Mouse (Mus musculus) left cerebral cortex, postnatal 4 days (tissue): ENCODE results near the gene Ndufs8. TPM values are rescaled to one million over a fixed set of nuclear protein-coding genes. Genes with fewer than 3 reads are reported as not detected.

ENCODE experiments used
- DNase-seq: peaks from one replicate; pipeline ENCODE4 v3.0.0-alpha.2; 2022
- intact Hi-C: fragments of 180-260 bp; cut with DNase I; formaldehyde crosslinking; loops from one replicate; pipeline ENCODE4 v1.15.1; 2025
- total RNA-seq, 2 experiments: library from RNA; stranded (reverse); gene quantifications; 2 replicates each; pipeline ENCODE4 v1.2.3; 2021

Ndufs8 gene
- total RNA-seq, 2 experiments from 2014 or later: 94.0 to 102 TPM

DNA sequence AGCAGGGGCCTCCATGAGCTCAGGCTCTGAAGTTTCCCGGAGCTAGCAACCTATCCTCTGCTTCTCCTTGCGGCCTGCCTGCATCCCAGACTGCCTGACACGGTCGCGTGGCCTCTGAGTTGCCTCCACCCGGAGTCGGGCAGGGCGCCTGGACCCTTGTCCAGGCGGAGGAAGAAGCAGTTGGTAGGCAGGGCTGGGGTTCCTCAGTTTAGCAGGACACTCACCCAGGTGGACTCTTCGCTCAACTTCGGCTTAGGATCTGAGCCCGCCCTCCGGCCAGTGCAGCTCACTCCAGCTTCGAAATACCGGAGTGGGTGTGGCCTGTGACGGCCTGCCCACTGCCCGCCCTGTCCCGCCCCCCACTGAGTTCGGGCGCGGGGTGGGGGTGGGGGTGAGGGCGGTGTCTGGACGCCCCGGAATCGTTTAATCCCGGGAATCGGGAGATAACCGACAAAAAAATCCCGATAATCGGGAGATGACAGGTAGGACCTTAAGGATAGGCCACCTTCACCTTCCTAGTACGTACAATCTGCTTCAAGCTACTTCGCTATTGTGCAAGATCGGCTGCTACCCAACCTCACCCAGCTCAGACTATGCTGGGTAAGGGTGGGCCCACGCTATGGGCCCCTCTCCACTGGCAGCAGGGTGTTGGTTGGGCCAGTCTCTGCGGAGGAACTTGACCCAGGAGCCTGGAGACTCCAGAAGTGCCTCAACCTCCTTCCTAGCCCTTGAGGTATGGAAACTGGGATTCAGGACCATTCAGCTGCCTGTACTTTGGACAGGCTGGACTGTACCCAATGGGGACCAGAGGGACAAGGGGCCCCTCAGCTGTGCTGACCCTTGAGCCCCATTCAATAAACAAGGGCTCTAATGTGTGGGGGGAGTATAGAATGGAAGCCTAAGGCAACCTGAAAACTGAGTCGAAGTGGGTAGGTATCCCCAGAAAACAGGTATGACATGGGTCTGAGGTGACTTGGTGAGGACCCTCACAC lies 5.5 kb downstream of the Ndufs8 start, which contains the start of gene Tcirg1:
Tcirg1 (minus strand) TSS at position 339 of the 992 bp plus-strand sequence.
- intact Hi-C loops: no loop called here
- peak; percentile 57 for DNase-seq

DNA sequence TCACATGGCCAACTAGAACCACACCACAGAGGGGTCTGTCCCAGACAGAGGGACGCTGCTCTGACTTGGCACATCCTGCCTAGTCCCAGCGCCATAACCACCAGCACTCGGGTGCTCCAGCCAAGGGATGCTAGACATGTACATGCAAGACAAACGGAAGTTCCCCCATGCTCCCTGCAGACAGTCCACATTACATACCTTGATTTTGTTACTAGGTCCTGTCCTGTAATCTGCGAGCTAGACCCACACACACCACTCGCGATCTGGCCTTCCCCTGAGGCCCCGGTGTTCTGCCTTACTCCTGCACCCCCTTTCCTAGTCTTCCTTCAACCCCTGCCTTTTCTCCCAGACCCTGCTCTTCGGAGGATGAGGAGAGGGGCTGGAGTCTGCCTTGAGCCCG lies 6.2 kb downstream of the Ndufs8 start:
- DNase-seq: no peak

DNA sequence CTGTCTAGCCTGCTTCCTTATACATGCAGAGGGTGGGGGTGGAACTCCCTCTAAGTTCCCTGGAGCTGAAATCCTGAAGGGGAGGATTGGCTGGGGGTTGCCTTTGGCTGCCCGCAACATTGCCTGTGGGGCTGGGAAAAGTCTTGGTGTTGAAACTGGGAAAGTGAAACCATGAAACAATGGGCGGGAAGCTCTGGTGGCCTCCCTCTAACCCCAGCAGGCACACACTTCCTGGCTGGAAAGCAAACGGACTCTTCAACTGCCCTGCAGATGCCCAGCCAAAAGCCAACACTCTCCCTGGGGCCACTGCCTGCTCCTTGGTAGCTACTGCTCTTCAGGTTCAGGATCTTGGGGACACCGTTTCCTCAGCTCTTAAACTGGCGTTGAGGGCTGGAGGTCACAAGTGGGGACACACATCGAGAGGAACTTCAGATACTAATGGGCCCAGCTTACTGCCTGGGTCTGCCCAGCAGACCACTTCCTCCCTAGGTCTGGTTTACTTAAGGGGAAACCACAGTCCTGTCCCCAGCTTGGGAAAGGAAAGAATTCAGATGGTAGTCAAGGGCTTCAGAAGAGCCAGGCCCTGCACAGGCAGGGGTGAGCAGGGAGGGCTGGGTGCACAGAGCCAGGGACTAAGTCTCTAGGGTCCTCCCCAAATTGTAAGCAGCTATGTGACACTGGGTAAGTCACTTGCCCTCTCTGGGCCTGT lies 7.2 kb downstream of the Ndufs8 start:
- no peak for DNase-seq
- intact Hi-C loops: no loop called here

More for the DNA sequence above, 6.2 kb downstream of the Ndufs8 start:
- intact Hi-C loops: no loop called here

DNA sequence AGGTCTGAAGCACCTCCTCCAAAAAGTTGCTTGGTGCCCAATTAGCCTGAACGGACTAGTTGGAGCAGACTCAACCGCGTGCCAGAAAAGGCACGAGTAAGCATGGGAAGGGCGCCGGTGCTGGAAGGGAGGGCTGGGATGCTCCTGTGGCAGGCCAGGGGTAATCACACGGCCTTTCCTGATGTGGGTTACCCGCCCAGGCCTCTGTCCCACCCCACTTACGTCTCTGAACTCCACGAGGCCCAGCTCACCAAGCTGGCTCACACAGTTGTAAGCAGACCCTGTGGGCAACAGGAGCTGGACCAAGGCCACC lies 8.3 kb downstream of the Ndufs8 start:
- intact Hi-C loops: no loop called here
- no peak for DNase-seq

DNA sequence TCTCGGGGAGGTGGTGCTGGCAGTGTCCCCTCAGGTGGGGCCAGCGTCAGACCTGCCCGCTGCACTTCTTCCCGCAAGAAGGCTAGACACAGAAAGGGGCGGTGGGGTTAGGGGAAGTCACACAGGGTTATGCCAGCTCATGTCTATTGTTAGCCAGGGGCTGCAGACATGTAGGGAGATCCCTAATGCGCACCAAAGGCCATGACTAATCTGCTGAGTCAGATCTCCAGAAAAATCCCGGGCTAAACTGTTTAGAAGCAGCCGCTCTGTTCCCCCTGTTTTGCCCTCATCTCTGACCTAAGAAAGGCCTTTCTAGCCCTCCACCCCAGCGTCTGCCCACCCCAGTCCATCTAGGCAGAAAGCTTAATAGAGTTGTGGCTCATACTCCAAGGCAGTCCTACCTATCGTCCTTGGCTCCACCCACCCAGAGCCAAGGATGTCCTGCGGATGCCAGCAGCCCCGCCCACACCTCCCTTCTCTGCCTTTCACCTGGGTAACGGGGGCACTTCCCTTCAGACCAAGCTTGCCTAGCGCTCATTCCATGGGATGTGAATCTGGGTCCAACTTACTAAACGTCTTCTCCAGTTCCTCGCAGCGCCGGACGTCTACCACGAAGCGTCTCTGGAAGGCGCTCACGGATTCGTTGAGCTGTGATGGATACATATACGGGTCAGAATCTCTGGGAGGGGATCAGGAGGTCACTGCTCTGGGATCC lies 8.8 kb downstream of the Ndufs8 start:
- DNase-seq: no peak
- intact Hi-C loops: no loop called here

DNA sequence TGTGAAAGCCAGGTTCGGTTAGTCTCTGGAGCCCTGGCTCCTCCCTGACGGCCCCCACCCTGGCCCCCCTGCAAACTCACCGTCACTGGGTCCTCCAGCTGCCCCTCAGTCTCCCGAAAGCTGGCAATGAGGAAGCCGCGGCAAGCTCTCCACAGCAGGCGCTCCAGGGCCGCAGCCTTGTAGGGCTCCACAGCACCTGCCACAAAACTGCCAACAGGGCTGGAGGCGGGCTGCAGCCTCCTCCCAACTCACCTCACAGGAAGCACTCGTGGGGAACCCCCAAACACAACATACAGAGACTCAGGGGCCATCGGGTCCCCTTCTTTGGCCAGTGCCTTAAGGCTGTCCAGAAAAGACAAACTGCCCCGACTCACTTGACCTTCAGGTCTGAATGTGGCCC lies 9.6 kb downstream of the Ndufs8 start:
- intact Hi-C loops: no loop called here

DNA sequence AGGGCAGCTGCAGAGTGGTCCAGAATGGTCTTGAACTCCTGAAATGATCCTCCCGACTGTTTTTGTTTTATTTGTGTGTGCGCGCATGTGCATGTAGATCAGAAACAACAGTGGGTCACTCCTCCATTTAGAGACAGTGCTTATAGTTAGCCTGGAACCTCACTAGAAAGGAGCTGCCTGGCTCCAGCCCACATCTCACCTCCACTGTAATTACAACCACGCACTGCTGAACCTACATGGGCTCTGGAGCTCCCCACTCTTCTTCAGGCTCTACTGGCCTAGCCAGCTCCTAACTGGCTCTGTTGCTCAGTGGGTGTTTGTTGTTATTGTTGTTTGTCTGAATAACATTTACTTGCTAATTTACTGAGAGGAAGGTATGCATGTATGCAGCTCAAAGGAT lies 13.0 kb downstream of the Ndufs8 start:
- no peak for DNase-seq
- intact Hi-C loops: no loop called here

More for the DNA sequence above, 9.6 kb downstream of the Ndufs8 start:
- DNase-seq: no peak

DNA sequence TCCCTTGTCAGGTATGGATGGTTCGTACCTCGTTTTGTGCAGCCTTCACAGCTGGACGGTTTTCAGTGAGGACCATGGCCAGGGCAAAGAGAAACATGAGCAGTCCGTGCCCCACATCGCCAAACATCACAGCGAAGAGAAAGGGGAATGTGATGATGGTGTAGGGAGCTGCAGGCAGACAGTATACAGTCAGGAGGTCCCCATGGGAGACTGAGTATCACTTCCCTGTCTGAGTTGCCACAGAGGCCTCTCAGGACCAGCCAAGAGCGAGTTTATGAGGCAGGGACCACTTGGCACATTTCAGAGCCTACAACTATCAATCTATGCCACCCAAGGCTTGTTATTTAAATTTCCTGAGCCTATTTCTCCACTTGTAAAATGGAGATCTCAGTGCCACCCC lies 13.6 kb downstream of the Ndufs8 start:
- DNase-seq: no peak

DNA sequence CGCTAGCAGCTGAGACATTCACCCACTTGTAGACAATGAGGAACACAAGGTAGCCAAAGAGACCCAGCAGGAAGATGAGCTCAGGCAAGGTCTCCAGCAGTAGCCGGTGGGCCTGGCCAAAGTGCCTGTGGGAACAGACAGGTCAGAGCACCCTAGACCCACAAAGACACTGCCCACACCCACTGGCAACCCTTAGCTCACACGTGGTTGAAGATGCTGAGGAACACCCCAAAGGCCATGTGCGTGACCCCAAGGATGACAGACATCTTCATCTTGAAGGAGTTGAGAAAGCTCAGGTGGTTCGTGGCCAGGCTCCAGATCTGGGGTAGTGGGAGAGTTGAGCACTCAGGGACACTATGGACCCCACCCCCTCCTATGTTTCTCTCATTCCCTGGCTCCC lies 15.0 kb downstream of the Ndufs8 start:
- intact Hi-C loops: no loop called here

More for the DNA sequence above, 13.6 kb downstream of the Ndufs8 start:
- intact Hi-C loops: no loop called here

DNA sequence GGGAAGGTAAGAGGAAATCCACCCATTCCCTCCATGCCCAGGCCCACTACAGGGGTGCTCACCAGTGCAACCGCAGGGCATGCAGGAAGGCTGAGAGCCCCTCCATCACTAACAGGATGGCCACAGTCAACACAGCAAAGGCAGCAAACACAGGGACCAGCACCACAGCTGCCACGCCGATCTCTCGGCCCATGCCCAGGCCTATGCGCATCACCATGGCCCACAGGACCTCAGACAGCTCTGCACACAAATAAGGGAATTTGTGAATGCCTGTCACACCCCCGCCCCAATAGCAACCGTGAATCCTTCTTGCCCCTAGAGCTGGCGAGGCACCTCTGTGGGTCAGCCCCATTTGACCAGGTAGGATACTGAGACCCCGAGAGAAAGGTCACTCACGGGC lies 16.4 kb downstream of the Ndufs8 start:
- intact Hi-C loops: no loop called here

More for the DNA sequence above, 15.0 kb downstream of the Ndufs8 start:
- no peak for DNase-seq

DNA sequence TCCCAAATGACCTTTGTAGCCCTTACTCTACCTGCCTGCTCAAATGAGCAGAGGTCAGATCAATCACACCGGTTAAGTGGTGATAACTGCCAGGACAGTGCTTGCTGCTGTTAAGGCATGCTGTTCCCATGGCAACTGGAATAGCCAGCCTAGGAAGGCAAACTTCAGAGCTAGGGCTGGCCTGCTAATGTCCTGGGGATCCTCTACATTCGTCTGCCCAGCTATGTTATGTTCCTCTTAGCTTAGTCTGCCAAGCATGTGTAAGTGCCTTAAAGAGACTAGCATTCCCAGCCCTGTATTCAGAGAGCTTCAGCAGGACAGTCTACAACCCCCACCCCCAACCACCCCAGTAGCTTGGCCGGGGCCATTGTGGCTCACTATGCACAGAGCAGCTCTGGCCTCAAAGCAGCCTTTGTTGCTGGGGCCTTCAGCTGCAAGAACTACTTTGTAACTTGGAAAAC lies 17.4 kb downstream of the Ndufs8 start:
- peak; percentile 50 for DNase-seq
- intact Hi-C loops: no loop called here

More for the DNA sequence above, 16.4 kb downstream of the Ndufs8 start:
- DNase-seq: no peak

DNA sequence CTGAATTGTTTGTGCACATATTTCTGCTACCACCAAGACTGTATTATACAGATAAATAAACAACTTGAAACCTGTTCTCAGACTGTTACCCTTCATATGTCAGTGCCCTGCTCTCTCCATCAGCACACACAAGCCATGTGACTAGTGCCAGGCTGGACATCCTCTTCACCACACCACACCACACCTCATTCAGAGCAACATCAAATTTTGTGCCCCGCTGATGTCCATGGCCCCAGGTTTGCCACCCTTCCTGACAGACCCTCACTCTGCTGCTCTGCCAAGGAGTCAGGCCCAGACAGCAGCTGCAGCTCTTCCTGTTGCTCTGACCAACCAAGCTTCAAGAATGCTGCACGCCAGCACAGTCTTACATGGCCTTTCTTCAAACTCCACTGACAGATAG lies 18.3 kb downstream of the Ndufs8 start:
- no peak for DNase-seq
- intact Hi-C loops: no loop called here

DNA sequence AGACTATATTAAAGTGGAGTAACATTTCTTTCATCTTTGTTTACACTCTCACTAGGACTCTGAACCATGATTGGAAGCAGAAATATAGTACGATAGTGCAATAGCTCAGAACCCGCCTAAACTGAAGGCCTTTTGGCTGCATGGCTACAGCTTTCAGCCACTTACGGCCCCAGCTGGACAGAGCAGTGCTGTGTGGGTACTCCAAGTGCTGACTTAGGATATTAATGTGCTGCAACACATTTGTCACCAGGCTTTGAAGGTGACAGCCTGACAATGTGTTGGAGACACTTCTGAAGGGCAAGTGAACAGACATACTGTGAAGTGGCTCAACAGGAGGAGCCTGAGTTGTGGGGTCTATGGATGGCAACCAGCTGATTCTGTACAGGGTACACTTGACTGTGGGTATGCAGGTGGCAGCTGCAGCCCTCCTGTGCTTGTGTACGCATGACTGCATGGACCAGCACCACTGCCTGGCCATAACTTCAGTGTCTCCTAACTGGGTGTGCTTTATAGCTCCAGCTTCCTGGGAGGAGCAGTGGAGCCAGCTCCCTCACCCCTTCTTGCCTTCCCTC lies 18.9 kb downstream of the Ndufs8 start:
- intact Hi-C loops: no loop called here

DNA sequence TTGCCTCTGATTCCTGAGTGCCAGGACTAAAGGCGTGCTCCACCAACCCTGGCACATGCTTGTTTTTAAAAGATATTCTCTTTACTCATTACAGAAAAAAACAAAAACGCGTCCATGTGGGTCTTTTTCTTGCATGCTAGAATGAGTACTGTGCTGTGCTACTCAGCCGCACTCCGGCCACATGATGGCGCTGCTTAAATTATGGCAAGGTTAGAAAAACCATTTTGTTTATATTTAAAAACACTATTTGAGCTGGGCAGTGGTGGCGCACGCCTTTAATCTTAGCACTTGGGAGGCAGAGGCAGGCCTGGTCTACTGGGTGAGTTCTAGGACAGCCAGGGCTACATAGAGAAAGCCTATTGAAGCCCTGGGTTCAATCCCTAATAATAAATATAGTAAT lies 22.4 kb downstream of the Ndufs8 start:
- intact Hi-C loops: no loop called here
- DNase-seq: no peak

More for the DNA sequence above, 18.9 kb downstream of the Ndufs8 start:
- no peak for DNase-seq

DNA sequence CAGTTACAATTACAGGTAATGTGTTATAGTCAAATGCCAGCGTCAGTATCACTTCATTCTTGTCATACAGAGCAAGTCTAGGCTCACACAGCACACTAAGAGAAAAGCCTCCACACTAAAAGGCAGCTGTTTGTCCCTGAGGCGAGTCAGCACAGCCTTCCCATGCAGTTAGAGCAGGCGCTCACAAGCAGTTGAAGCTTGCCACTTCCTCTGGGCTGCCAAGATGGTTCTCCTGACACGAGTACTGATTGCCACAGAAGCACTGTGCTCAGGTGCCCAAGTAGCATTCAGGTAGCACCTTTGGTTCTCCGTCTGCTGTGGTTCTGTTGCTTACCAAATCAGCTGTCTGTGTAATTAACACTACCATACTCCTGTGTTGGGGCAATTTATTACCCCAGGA lies 23.5 kb downstream of the Ndufs8 start:
- intact Hi-C loops: no loop called here
- DNase-seq: no peak

DNA sequence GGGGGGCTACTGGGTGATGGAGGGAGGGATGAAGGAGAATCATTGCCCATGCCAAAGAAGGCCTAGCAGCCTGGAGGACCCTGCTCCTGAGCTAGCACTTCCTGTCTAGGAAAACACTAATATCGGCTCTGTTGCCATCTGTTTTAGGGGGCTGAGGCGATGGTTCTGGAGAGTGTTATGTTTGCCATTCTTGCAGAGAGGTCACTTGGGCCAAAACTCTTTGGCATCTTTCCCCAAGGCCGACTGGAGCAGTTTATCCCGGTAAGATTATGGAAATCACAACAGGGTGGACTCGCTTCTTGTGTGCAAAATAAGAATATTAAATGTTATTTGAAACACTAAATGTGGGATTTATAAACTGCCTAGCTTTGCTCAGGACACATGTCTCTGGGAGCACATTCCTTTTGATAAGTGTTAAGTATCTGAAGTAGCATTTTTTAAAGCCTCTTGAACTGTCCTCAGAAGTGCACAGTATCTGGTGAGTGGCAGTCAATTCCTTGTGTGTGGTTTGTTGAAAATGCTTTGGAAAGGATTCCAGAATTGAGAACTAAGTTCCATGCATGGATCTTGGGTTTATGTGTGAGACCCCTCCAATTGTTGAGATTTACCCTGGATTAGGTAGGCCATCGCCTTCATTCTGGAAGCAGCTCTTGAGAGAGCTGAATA lies 28.1 kb downstream of the Ndufs8 start:
- no peak for DNase-seq
- intact Hi-C loops: no loop called here

DNA sequence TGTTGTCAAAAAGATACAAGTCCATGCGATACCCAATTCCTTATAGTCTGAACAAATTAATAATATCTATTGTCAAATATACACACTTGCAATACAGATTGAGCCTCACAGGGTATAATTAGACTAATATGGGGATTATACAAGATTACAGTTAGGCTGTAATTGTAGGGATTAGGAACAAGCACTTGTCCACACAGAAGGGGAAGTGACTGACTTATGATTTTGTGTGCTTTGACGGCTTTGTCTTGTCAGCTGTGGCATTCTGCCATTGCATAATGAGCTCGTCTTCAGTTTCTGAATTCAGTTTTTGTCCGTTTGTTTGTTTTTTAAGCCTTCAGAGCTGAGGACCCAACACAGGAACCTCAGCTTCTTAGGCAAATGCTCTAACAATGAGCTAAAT lies 30.4 kb downstream of the Ndufs8 start:
- intact Hi-C loops: no loop called here
- DNase-seq: no peak

DNA sequence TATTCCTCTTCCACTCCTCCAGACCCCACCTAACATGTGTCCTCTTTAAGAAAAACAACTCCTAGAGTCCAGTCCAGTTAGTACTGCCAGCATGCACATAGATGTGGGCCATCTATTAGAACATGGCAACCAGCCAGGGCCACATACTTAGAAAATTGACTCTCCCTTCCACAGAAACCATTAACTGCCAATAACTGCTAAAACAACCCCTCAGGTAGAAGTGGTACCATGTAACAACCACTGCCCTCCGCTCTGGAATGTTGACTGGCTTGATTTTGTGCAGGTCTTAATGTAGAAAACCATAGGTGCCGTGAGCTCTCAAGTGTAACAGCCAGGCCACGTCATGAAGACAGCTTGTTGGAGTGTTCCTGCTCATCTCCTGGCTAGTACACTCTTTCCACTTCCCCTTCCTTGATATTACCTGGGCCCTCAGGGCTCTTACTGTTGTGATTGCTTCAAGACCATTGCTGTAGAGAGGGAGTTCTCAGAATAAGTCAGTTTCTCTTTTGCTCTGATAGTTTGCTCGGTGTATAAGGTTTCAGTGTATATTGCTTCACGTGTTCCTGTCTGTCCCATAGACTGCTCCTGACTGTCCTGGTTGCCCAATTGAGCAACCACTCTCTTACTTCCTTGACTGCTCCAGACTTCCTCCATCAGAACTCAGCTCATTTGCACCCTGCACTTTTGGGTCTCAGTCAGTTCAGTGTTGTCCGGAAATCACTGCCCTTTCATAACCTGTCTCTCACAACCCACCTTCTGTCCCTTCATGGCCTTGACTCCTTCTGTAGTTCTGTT lies 32.3 kb downstream of the Ndufs8 start:
- intact Hi-C loops: no loop called here
- DNase-seq: no peak

DNA sequence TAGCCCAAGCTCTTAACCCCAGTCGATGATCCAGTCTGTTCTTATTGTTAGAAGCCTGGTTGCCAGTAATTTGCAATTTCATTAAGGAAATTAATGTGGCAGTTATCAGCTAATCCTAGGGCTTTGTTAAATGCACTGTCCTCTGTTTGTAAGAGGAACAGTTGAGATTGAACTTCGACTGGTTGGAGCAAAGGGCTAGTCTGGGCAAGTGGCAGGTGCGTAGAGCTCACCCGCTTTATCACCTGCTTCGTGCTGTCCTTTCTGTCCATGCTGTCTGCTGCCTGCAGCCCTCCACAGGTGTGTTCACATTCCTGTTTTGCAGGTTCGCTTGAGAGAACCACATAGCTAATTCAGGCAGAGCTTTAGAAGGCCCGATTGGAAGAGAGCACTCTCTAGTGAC lies 37.5 kb downstream of the Ndufs8 start:
- intact Hi-C loops: no loop called here
- no peak for DNase-seq
